ENCODE assay signal across 8 mouse cellular contexts in genomic region chr9:67699846-67700579, GRCm38 (mm10). TPM values are rescaled to one million over a fixed set of nuclear protein-coding genes. Genes with fewer than 3 reads are reported as not detected.
DNase-seq lines count a peak whose midpoint lies in the region; ATAC-seq and TF ChIP-seq lines count a peak whose summit lies in the region.

No protein-coding gene starts in this region.

- TF ChIP-seq POLR2A in liver, adult 2 months (IDR thresholded peaks at IDR 0.05; ENCODE audit: extremely low read depth, insufficient read depth, low read length): no peak

- peak overlapping the region; percentile 58 for H3K9ac ChIP-seq in hindbrain, embryonic 14.5 days
- H3K9ac ChIP-seq in liver, adult 2 months (ENCODE audit: low read depth, low read length): peak overlapping the region; percentile 39; the same call in 1 of the 2 replicates
- H3K9ac ChIP-seq in midbrain, postnatal 0 days (replicated peaks; ENCODE audit: low read length, poor library complexity, severe bottlenecking): 0 out of 2 replicates have a peak overlapping the region, but pooled peaks have one; percentile 39

- peak overlapping the region; percentile 62 for H3K4me2 ChIP-seq in hindbrain, embryonic 14.5 days (replicated peaks)
- H3K4me2 ChIP-seq in midbrain, postnatal 0 days (ENCODE audit: low read depth, low read length, poor library complexity, severe bottlenecking): peak overlapping the region; percentile 55

- no peaks in the 10 kb centered on the region for H3K79me2 ChIP-seq in liver, adult 2 months (ENCODE audit: control insufficient read depth, insufficient read depth, low read length)

- no peak; the same call in 1 of the 2 replicates for ATAC-seq in cerebellum, adult (ENCODE audit: insufficient number of reproducible peaks, low FRiP score, low TSS enrichment)
- peak; percentile 72 for ATAC-seq in hindbrain, embryonic 14.5 days (ENCODE audit: low FRiP score)
- ATAC-seq in midbrain, postnatal 0 days (ENCODE audit: low FRiP score): peak; percentile 31; the same call in 1 of the 2 replicates

- no peaks in the 10 kb centered on the region for H3K36me3 ChIP-seq in hindbrain, embryonic 14.5 days (replicated peaks; ENCODE audit: control insufficient read depth, insufficient read depth)
- no peaks in the 10 kb centered on the region for H3K36me3 ChIP-seq in liver, adult 2 months (ENCODE audit: control insufficient read depth, insufficient read depth, low read length)
- no peaks in the 10 kb centered on the region for H3K36me3 ChIP-seq in midbrain, postnatal 0 days (ENCODE audit: insufficient read depth, low read length)

- no peak for TF ChIP-seq CTCF in liver, adult 2 months (IDR thresholded peaks at IDR 0.05; ENCODE audit: low read depth, low read length)
- TF ChIP-seq CTCF in midbrain, postnatal 0 days (IDR thresholded peaks at IDR 0.05): no peak

- WGBS in hindbrain, embryonic 14.5 days: 15% methylated on average over 31 of the region's 35 CpGs
- WGBS in liver, adult 2 months: 31% methylated on average over 35 of the region's 35 CpGs
- WGBS in midbrain, postnatal 0 days: 23% methylated on average over 35 of the region's 35 CpGs

- peak overlapping the region; percentile 28 for H3K4me3 ChIP-seq in hindbrain, embryonic 14.5 days (replicated peaks; ENCODE audit: low read length)
- peak overlapping the region; percentile 21; the same call in 1 of the 2 replicates for H3K4me3 ChIP-seq in liver, adult 2 months (ENCODE audit: insufficient read depth, low read depth, low read length)
- H3K4me3 ChIP-seq in midbrain, postnatal 0 days (ENCODE audit: low read depth, low read length): peak overlapping the region; percentile 21; the same call in 1 of the 2 replicates

- H3K9me3 ChIP-seq in hindbrain, embryonic 14.5 days (ENCODE audit: control insufficient read depth, low read length): no peaks in the 10 kb centered on the region
- H3K9me3 ChIP-seq in midbrain, postnatal 0 days (ENCODE audit: low read length): no peaks in the 10 kb centered on the region

- DNase-seq in cerebellum, adult 11 months: peak; percentile 3
- peak; percentile 56 to 71 for DNase-seq in cerebellum, postnatal 25 days
- DNase-seq in gastrocnemius, postnatal 14 days: peak; percentile 65
- peak; percentile 60 for DNase-seq in hindbrain, embryonic 14.5 days (ENCODE audit: low spot score)
- no peak for DNase-seq in liver, adult 2 months (ENCODE audit: extremely low read depth, low read depth, low spot score)
- peak; percentile 36 for DNase-seq in midbrain, postnatal 0 days (ENCODE audit: low spot score)
- DNase-seq in thymus, postnatal 0 days (ENCODE audit: low spot score): no peak

- H3K27me3 ChIP-seq in hindbrain, embryonic 14.5 days (ENCODE audit: control insufficient read depth, insufficient read depth, low read length): no peaks in the 10 kb centered on the region
- peaks cover 8% of the 10 kb centered on the region; the same call in 1 of the 2 replicates for H3K27me3 ChIP-seq in liver, adult 2 months (ENCODE audit: control insufficient read depth, insufficient read depth, low read length)
- H3K27me3 ChIP-seq in midbrain, postnatal 0 days (ENCODE audit: insufficient read depth, low read length): no peaks in the 10 kb centered on the region

- H3K27ac ChIP-seq in hindbrain, embryonic 14.5 days: 0 out of 2 replicates have a peak overlapping the region, but pooled peaks have one; percentile 14
- H3K27ac ChIP-seq in liver, adult 2 months (replicated peaks; ENCODE audit: insufficient read depth, low read depth, low read length): no peak overlapping the region
- no peak overlapping the region for H3K27ac ChIP-seq in midbrain, postnatal 0 days (ENCODE audit: low read depth, low read length)

- H3K4me1 ChIP-seq in hindbrain, embryonic 14.5 days (replicated peaks; ENCODE audit: control insufficient read depth, insufficient read depth, low read length): no peaks in the 10 kb centered on the region
- no peaks in the 10 kb centered on the region for H3K4me1 ChIP-seq in liver, adult 2 months (ENCODE audit: control insufficient read depth, insufficient read depth, low read length)
- H3K4me1 ChIP-seq in midbrain, postnatal 0 days (ENCODE audit: insufficient read depth, low read length): no peaks in the 10 kb centered on the region

- intact Hi-C loops in gastrocnemius, postnatal 14 days (cut with DNase I; ENCODE audit: low total_unique reads): no loop called here

RNA-seq across cellular contexts. Expression of gene C2cd4b, which starts 59.2 kb away (rescaled TPM):
- under 1 TPM in 1 of 2 experiments, not detected in 1; 0.27 TPM for total RNA-seq in gastrocnemius, postnatal 14 days (2021)
- 0.80 and 2.1 TPM in 2 replicates for polyA plus RNA-seq in hindbrain, embryonic 14.5 days (2014; fragmentation: Nextera tagmentation; extraction: Ambion mirVana)
- not detected in 2 replicates for total RNA-seq in liver, adult 2 months (2014; rRNA removed)
- not detected in 2 replicates for polyA plus RNA-seq in liver, adult 2 months (2012; rRNA removed)
- 4.2 and 5.1 TPM in 2 replicates for total RNA-seq in midbrain, postnatal 0 days (2014; rRNA removed)
- 3.0 and 3.2 TPM in 2 replicates for polyA plus RNA-seq in midbrain, postnatal 0 days (2015; fragmentation: Nextera tagmentation; extraction: Ambion mirVana)
- polyA plus RNA-seq in thymus, postnatal 0 days (2015; fragmentation: Nextera tagmentation; extraction: Ambion mirVana): 0.09 and 0.47 TPM in 2 replicates

Comparison
In these comparisons a context has a peak if more than half of its experiments do, and no peak if none do; other contexts are left out.
1. DNase-seq: peak in cerebellum, adult 11 months (single experiment), cerebellum, postnatal 25 days (2 of 2), gastrocnemius, postnatal 14 days (single experiment), hindbrain, embryonic 14.5 days (single experiment) and midbrain, postnatal 0 days (single experiment); none in liver, adult 2 months (single experiment) and thymus, postnatal 0 days (single experiment).
2. Peak in every context shown above with its lines, with median percentiles within 50 percentile points of each other: H3K4me3 ChIP-seq and H3K9ac ChIP-seq.